Mouse (Mus musculus) bone marrow, adult 2 months (tissue): Measurements from ENCODE around the gene Sp1.

Source experiments
- CTCF ChIP-seq: fragments of 200-500 bp; IDR thresholded peaks from 2 replicates; pipeline ENCODE4 v1.5.1; 2011; ENCODE audit warnings: low read length, control low read depth; ENCODE audit not compliant: control insufficient read depth, insufficient read depth
- POLR2A ChIP-seq: fragments of 200-500 bp; IDR thresholded peaks from 2 replicates; pipeline ENCODE4 v1.6.1; 2011; ENCODE audit warnings: low read depth, mild to moderate bottlenecking, control low read depth, low read length, borderline replicate concordance; ENCODE audit not compliant: control insufficient read depth

- TF ChIP-seq POLR2A (no peak), CTCF (no peak)
Measured at GRCm38 (mm10) chr15:102421437-102421836, 15.5 kb downstream of the Sp1 start.
